Mouse (Mus musculus): ENCODE measurements around the gene Fstl5. TPM values are rescaled to one million over a fixed set of nuclear protein-coding genes. Genes with fewer than 3 reads are reported as not detected.

The Fstl5 gene
- total and polyA plus RNA-seq, 2 experiments from 2014 or later = 0.04 TPM; not detected in 1

DNA sequence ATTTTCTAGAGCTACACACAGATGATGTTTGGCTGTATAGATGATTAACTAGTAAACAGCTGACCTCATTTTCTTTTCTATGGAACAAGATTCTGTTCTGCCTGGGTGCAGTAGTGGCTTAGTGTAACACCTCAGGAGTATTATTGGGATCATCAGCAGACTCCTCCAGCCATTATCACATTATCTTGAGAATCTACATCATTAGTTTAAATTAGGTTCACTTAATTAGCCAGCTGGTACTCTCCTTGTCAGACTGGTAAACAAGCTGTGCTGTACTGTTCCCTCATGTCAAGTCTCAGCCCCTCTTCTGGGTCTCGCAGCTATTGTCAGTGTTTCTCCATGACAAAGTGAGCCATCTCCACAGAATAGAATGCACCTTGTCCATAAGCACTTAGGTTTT is 580.2 kb downstream of the Fstl5 start:
- TF ChIP-seq CTCF (IDR thresholded peaks at IDR 0.05; ENCODE audit: low read depth) = no peak
- H3K9me3 ChIP-seq (replicated peaks; ENCODE audit: control insufficient read depth, low read length) = no peaks in the 10 kb centered on the region
- no peak overlapping the region for H3K4me2 ChIP-seq (ENCODE audit: low read depth, low read length)
- 72% methylated on average over 1 of the region's 1 CpGs for WGBS
- no peaks in the 10 kb centered on the region for H3K27me3 ChIP-seq (ENCODE audit: control insufficient read depth, insufficient read depth, low read length)
- H3K9ac ChIP-seq (replicated peaks; ENCODE audit: low read depth, low read length) = no peak overlapping the region
- no peaks in the 10 kb centered on the region for H3K36me3 ChIP-seq (replicated peaks; ENCODE audit: control insufficient read depth, insufficient read depth, low read length)
- H3K4me1 ChIP-seq (ENCODE audit: control insufficient read depth, insufficient read depth) = no peaks in the 10 kb centered on the region
- H3K27ac ChIP-seq (ENCODE audit: low read depth) = no peak overlapping the region
- DNase-seq (ENCODE audit: low spot score) (no peak), ATAC-seq (ENCODE audit: insufficient read depth, low read depth) (no peak)
- H3K4me3 ChIP-seq (ENCODE audit: low read depth, low read length) = no peak overlapping the region

- Histone ChIP-seq H3K4me2 (ENCODE audit: low read depth, low read length) (no peak overlapping the region), H3K4me3 (ENCODE audit: low read depth, low read length) (no peak overlapping the region), H3K9ac (replicated peaks; ENCODE audit: low read depth, low read length) (no peak overlapping the region), H3K36me3 (replicated peaks; ENCODE audit: control insufficient read depth, insufficient read depth, low read length) (no peaks in the 10 kb centered on the region), H3K4me1 (ENCODE audit: control insufficient read depth, insufficient read depth) (no peaks in the 10 kb centered on the region), H3K27me3 (ENCODE audit: control insufficient read depth, insufficient read depth, low read length) (no peaks in the 10 kb centered on the region), H3K27ac (ENCODE audit: low read depth) (no peak overlapping the region), H3K9me3 (replicated peaks; ENCODE audit: control insufficient read depth, low read length) (no peaks in the 10 kb centered on the region; the same call in 1 of the 2 replicates)
- 46% methylated on average over 5 of the region's 5 CpGs for WGBS
- TF ChIP-seq CTCF (IDR thresholded peaks at IDR 0.05; ENCODE audit: low read depth) (no peak), EP300 (IDR thresholded peaks at IDR 0.05; ENCODE audit: low read depth) (no peak)
- DNase-seq (ENCODE audit: low spot score) (no peak), ATAC-seq (ENCODE audit: insufficient read depth, low read depth) (no peak)
Measured at GRCm38 (mm10) chr3:76670859-76671258, 596.8 kb downstream of the Fstl5 start.

DNA sequence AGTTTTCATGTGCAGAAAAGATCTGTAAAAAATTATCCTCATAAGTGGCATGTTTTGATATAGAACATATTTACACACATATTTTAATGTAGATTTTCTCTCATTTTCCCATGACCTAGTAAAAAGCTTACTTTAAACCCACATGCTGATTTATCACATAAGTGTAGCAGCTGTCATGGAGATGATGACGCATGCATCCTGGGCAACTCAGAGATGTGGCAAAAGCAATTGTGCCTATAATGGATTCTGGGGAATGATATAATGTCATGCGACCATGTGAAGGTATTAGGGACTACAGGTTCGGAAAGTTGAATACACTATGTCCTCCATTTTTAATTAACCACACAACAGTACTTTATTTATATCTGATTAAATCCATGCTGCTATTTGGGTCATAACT is 601.9 kb downstream of the Fstl5 start:
- DNase-seq (ENCODE audit: low spot score) = no peak
- TF ChIP-seq CTCF (IDR thresholded peaks at IDR 0.05; ENCODE audit: low read depth) = no peak
- no peak for TF ChIP-seq EP300 (IDR thresholded peaks at IDR 0.05; ENCODE audit: low read depth)
- Histone ChIP-seq H3K4me2 (ENCODE audit: low read depth, low read length) (no peak overlapping the region), H3K27ac (ENCODE audit: low read depth) (no peak overlapping the region), H3K36me3 (replicated peaks; ENCODE audit: control insufficient read depth, insufficient read depth, low read length) (no peaks in the 10 kb centered on the region), H3K27me3 (ENCODE audit: control insufficient read depth, insufficient read depth, low read length) (no peaks in the 10 kb centered on the region), H3K9me3 (replicated peaks; ENCODE audit: control insufficient read depth, low read length) (no peaks in the 10 kb centered on the region), H3K4me1 (ENCODE audit: control insufficient read depth, insufficient read depth) (no peaks in the 10 kb centered on the region), H3K4me3 (ENCODE audit: low read depth, low read length) (no peak overlapping the region), H3K9ac (replicated peaks; ENCODE audit: low read depth, low read length) (no peak overlapping the region)
- ATAC-seq (ENCODE audit: insufficient read depth, low read depth) = no peak
- 77% methylated on average over 3 of the region's 3 CpGs for WGBS

DNA sequence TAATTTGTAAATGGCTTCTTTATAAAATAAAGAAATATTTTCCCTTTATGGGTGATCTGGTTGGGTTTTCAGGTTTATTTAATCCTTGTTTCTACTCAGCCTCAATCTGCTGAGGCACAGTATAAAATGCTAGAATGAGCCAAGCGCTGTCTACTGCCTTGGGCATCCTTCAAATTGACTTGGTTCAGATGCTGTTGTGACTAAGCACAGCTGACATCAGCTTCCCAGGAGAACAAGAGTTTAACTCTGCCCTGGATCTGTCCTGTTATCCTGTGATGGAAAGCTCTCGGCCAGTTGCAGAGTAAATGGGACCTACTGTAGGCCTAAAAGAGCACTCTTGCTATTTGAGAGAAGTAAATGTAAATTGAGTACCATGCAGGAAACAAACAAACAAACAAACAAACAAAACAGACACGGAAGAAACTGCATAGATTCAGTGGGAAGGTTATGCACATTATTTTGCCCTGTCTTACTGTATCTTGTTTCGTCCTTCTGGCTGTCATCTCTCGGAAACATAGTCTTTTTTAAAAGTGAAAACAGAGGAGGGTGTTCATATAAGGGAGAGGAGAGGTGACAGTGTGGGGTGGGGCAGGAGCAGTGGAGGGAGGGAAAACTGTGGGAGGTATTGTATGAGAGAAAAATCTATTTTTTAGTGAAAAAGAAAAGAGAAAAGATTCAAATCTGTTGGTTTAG is 605.9 kb downstream of the Fstl5 start:
- ATAC-seq (ENCODE audit: insufficient read depth, low read depth) (no peak), DNase-seq (ENCODE audit: low spot score) (no peak)
- 65% methylated on average over 5 of the region's 5 CpGs for WGBS
- Histone ChIP-seq H3K9ac (replicated peaks; ENCODE audit: low read depth, low read length) (no peak overlapping the region), H3K36me3 (replicated peaks; ENCODE audit: control insufficient read depth, insufficient read depth, low read length) (no peaks in the 10 kb centered on the region), H3K27me3 (ENCODE audit: control insufficient read depth, insufficient read depth, low read length) (no peaks in the 10 kb centered on the region), H3K4me3 (ENCODE audit: low read depth, low read length) (no peak overlapping the region), H3K4me1 (ENCODE audit: control insufficient read depth, insufficient read depth) (no peaks in the 10 kb centered on the region), H3K27ac (ENCODE audit: low read depth) (no peak overlapping the region), H3K9me3 (replicated peaks; ENCODE audit: control insufficient read depth, low read length) (no peaks in the 10 kb centered on the region), H3K4me2 (ENCODE audit: low read depth, low read length) (no peak overlapping the region)
- TF ChIP-seq CTCF (IDR thresholded peaks at IDR 0.05; ENCODE audit: low read depth) (no peak), EP300 (IDR thresholded peaks at IDR 0.05; ENCODE audit: low read depth) (no peak)

GRCm38 (mm10) chr3:76680546-76680883 is 606.4 kb downstream of the Fstl5 start:
- no peak for TF ChIP-seq CTCF (IDR thresholded peaks at IDR 0.05; ENCODE audit: low read depth)
- TF ChIP-seq EP300 (IDR thresholded peaks at IDR 0.05; ENCODE audit: low read depth) = no peak
- H3K4me3 ChIP-seq (ENCODE audit: low read depth, low read length) = no peak overlapping the region
- 63% methylated on average over 2 of the region's 2 CpGs for WGBS
- ATAC-seq (ENCODE audit: insufficient read depth, low read depth) (no peak), DNase-seq (ENCODE audit: low spot score) (no peak)
- no peak overlapping the region for H3K27ac ChIP-seq (ENCODE audit: low read depth)
- no peak overlapping the region for H3K9ac ChIP-seq (replicated peaks; ENCODE audit: low read depth, low read length)
- H3K27me3 ChIP-seq (ENCODE audit: control insufficient read depth, insufficient read depth, low read length) = no peaks in the 10 kb centered on the region
- no peaks in the 10 kb centered on the region for H3K4me1 ChIP-seq (ENCODE audit: control insufficient read depth, insufficient read depth)
- no peak overlapping the region for H3K4me2 ChIP-seq (ENCODE audit: low read depth, low read length)
- no peaks in the 10 kb centered on the region for H3K36me3 ChIP-seq (replicated peaks; ENCODE audit: control insufficient read depth, insufficient read depth, low read length)
- no peaks in the 10 kb centered on the region for H3K9me3 ChIP-seq (replicated peaks; ENCODE audit: control insufficient read depth, low read length)

- no peak for ATAC-seq (ENCODE audit: insufficient read depth, low read depth)
- Histone ChIP-seq H3K4me1 (ENCODE audit: control insufficient read depth, insufficient read depth) (no peaks in the 10 kb centered on the region), H3K36me3 (replicated peaks; ENCODE audit: control insufficient read depth, insufficient read depth, low read length) (no peaks in the 10 kb centered on the region), H3K4me2 (ENCODE audit: low read depth, low read length) (no peak overlapping the region), H3K27ac (ENCODE audit: low read depth) (no peak overlapping the region), H3K27me3 (ENCODE audit: control insufficient read depth, insufficient read depth, low read length) (no peaks in the 10 kb centered on the region), H3K9ac (replicated peaks; ENCODE audit: low read depth, low read length) (no peak overlapping the region), H3K4me3 (ENCODE audit: low read depth, low read length) (no peak overlapping the region), H3K9me3 (replicated peaks; ENCODE audit: control insufficient read depth, low read length) (no peaks in the 10 kb centered on the region)
- WGBS = 37% methylated on average over 1 of the region's 1 CpGs
- DNase-seq (ENCODE audit: low spot score) = no peak
- no peak for TF ChIP-seq CTCF (IDR thresholded peaks at IDR 0.05; ENCODE audit: low read depth)
- no peak for TF ChIP-seq EP300 (IDR thresholded peaks at IDR 0.05; ENCODE audit: low read depth)
Measured at GRCm38 (mm10) chr3:76697134-76697629, 623.1 kb downstream of the Fstl5 start.

Data from heart, postnatal 0 days (tissue).